Mouse (Mus musculus): ENCODE measurements around the gene Cela3a.
A peak's percentile ranks its signal among the peaks of the same experiment; 100 is the strongest.

Gene Cela3a

GRCm38 (mm10) chr4:137369954-137370750, 39.4 kb downstream of the Cela3a start:
- peak in 1 of 2 experiments; percentile 26 for DNase-seq

GRCm38 (mm10) chr4:137368198-137368597, 41.4 kb downstream of the Cela3a start:
- no peak for DNase-seq

- DNase-seq = no peak
These were observed 42.1 kb downstream of the Cela3a start for GRCm38 (mm10) chr4:137367275-137368088.

- no peak for DNase-seq
These were observed 43.5 kb downstream of the Cela3a start for GRCm38 (mm10) chr4:137366097-137366496.

GRCm38 (mm10) chr4:137365356-137366062, 44.1 kb downstream of the Cela3a start:
- DNase-seq = no peak

DNA sequence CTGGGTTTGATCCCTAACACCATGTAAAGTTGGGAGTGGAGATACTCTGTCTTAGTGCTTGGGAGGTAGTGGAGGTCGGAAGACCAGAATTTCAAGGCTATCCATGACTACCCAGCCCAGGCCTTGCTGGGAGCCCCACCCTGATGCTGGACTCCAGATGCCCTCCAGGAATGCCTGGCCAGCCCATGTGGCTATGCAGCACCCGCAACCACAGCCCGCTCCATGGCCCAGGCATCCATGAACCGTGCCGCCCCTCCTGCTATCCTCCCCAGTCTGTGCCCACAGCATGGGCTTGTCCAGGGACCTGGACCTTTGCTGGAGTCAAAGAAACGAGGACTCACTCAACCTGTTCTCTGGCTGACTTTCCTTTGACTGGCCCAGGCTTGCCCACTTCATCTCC, 44.8 kb downstream of the Cela3a start:
- no peak for DNase-seq

DNA sequence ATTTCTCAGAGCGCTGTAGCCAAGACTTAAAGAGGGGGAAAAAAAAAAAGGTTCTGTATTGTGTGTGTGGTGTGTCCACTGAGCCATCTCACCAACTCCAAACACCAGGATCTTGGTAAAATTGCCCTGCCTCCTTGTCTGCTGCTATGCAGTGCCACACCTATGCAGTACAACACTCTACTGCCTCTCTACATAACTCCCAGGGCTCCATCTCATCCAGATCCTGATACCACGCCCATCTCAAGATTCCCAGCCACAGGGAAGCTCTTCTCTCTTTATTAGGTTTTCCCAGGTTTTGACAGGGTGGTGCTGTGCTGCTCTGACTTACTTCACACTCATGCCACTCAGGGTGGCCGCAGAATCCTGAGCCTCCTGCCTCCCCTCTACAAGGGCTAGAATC, 48.6 kb downstream of the Cela3a start:
- DNase-seq = no peak

- DNase-seq = no peak
These were observed 51.1 kb downstream of the Cela3a start for GRCm38 (mm10) chr4:137358291-137359002.

- DNase-seq = peak; percentile 96 to 99
These were observed 51.9 kb downstream of the Cela3a start, which contains the start of gene Cdc42 for GRCm38 (mm10) chr4:137357517-137358254. Cdc42 (minus strand) TSS chr4:137357720.

GRCm38 (mm10) chr4:137356674-137357510, 52.7 kb downstream of the Cela3a start:
- DNase-seq = peak; percentile 72 to 75
